Mouse (Mus musculus): ENCODE results near the gene Herc6. TPM values are rescaled to one million over a fixed set of nuclear protein-coding genes. Genes with fewer than 3 reads are reported as not detected.
A peak's percentile ranks its signal among the peaks of the same experiment; 100 is the strongest.

Herc6 gene
- polyA plus RNA-seq, 1 experiment from 2014 or later: 1.3 TPM

- 0% methylated on average over 10 of the region's 10 CpGs for WGBS
- ATAC-seq: peak; percentile 22
- Histone ChIP-seq H3K9ac (replicated peaks) (peak within 1 kb of the TSS; percentile 83), H3K4me3 (replicated peaks) (peak within 1 kb of the TSS; percentile 57), H3K4me1 (replicated peaks) (peaks cover 31% of the 10 kb centered on the region), H3K36me3 (no peaks in the 10 kb centered on the region), H3K27ac (peak within 1 kb of the TSS; percentile 99), H3K4me2 (replicated peaks) (peak within 1 kb of the TSS; percentile 71), H3K9me3 (no peaks in the 10 kb centered on the region), H3K27me3 (no peaks in the 10 kb centered on the region)
These were observed 121.6 kb downstream of the Herc6 start, which contains the start of gene Lancl2 for GRCm38 (mm10) chr6:57702376-57702742. Gene Lancl2 (plus strand): TSS chr6:57702540.

- ATAC-seq: peak; percentile 99
- peaks cover 31% of the 10 kb centered on the region for H3K4me1 ChIP-seq (replicated peaks)
- no peaks in the 10 kb centered on the region for H3K36me3 ChIP-seq
- H3K4me2 ChIP-seq (replicated peaks): peak overlapping the region; percentile 71
- H3K4me3 ChIP-seq (replicated peaks): peak overlapping the region; percentile 57
- H3K9me3 ChIP-seq: no peaks in the 10 kb centered on the region
- WGBS: under 1% methylated on average over 59 of the region's 59 CpGs
- H3K9ac ChIP-seq (replicated peaks): peak overlapping the region; percentile 83
- H3K27me3 ChIP-seq: no peaks in the 10 kb centered on the region
- H3K27ac ChIP-seq: peak overlapping the region; percentile 99
These were observed 122.1 kb downstream of the Herc6 start for GRCm38 (mm10) chr6:57702743-57703499.

GRCm38 (mm10) chr6:57703703-57704102, 122.9 kb downstream of the Herc6 start:
- Histone ChIP-seq H3K4me2 (replicated peaks) (peak overlapping the region; percentile 71), H3K36me3 (no peaks in the 10 kb centered on the region), H3K9ac (replicated peaks) (peak overlapping the region; percentile 83), H3K4me3 (replicated peaks) (peak overlapping the region; percentile 57), H3K9me3 (no peaks in the 10 kb centered on the region), H3K27ac (peak overlapping the region; percentile 99), H3K4me1 (replicated peaks) (peaks cover 31% of the 10 kb centered on the region), H3K27me3 (no peaks in the 10 kb centered on the region)
- WGBS: 30% methylated on average over 2 of the region's 2 CpGs
- ATAC-seq: peak; percentile 57

GRCm38 (mm10) chr6:57706721-57707120, 125.9 kb downstream of the Herc6 start:
- no peaks in the 10 kb centered on the region for H3K9me3 ChIP-seq
- no peaks in the 10 kb centered on the region for H3K36me3 ChIP-seq
- ATAC-seq: no peak
- H3K27me3 ChIP-seq: no peaks in the 10 kb centered on the region
- H3K4me2 ChIP-seq (replicated peaks): no peak overlapping the region
- WGBS: 89% methylated on average over 1 of the region's 1 CpGs
- H3K4me3 ChIP-seq (replicated peaks): no peak overlapping the region
- H3K4me1 ChIP-seq (replicated peaks): peaks cover 20% of the 10 kb centered on the region
- no peak overlapping the region for H3K9ac ChIP-seq (replicated peaks)
- no peak overlapping the region for H3K27ac ChIP-seq

GRCm38 (mm10) chr6:57711726-57712125, 130.9 kb downstream of the Herc6 start:
- no peak overlapping the region for H3K4me2 ChIP-seq (replicated peaks)
- H3K27me3 ChIP-seq: no peaks in the 10 kb centered on the region
- no peak overlapping the region for H3K4me3 ChIP-seq (replicated peaks)
- H3K9ac ChIP-seq (replicated peaks): no peak overlapping the region
- 53% methylated on average over 1 of the region's 1 CpGs for WGBS
- H3K9me3 ChIP-seq: no peaks in the 10 kb centered on the region; the same call in 1 of the 2 replicates
- H3K36me3 ChIP-seq: peaks cover 12% of the 10 kb centered on the region
- ATAC-seq: no peak
- no peaks in the 10 kb centered on the region for H3K4me1 ChIP-seq (replicated peaks)
- H3K27ac ChIP-seq: no peak overlapping the region

Other genes with a start within 250 kb of the Herc6 start
- gene Vmn1r17, start 217.3 kb upstream of the Herc6 start, polyA plus RNA-seq (2015; fragmentation: Nextera tagmentation; extraction: Ambion mirVana): not detected in 2 replicates
- gene Vmn1r18, start 185.2 kb upstream of the Herc6 start, polyA plus RNA-seq (2015; fragmentation: Nextera tagmentation; extraction: Ambion mirVana): not detected in 2 replicates
- gene Vmn1r19, start 177.2 kb upstream of the Herc6 start, polyA plus RNA-seq (2015; fragmentation: Nextera tagmentation; extraction: Ambion mirVana): not detected in 2 replicates
- 0.04 TPM in 1 of 2 replicates, not detected in the other for gene Vmn1r20, start 152.1 kb upstream of the Herc6 start, polyA plus RNA-seq (2015; fragmentation: Nextera tagmentation; extraction: Ambion mirVana)
- 6.3 and 7.5 TPM in 2 replicates for gene Ppm1k, start 45.5 kb upstream of the Herc6 start, polyA plus RNA-seq (2015; fragmentation: Nextera tagmentation; extraction: Ambion mirVana)
- 14.5 and 14.9 TPM in 2 replicates for gene Pyurf, start 111.1 kb downstream of the Herc6 start, polyA plus RNA-seq (2015; fragmentation: Nextera tagmentation; extraction: Ambion mirVana)
- gene Lancl2, start 121.5 kb downstream of the Herc6 start, polyA plus RNA-seq (2015; fragmentation: Nextera tagmentation; extraction: Ambion mirVana): 80.1 and 89.0 TPM in 2 replicates
- gene Vopp1, start 244.2 kb downstream of the Herc6 start, polyA plus RNA-seq (2015; fragmentation: Nextera tagmentation; extraction: Ambion mirVana): 170 and 171 TPM in 2 replicates

All from midbrain, embryonic 13.5 days (tissue).